Mouse (Mus musculus): Measurements from ENCODE around the gene Awat1.

Gene Awat1

DNA sequence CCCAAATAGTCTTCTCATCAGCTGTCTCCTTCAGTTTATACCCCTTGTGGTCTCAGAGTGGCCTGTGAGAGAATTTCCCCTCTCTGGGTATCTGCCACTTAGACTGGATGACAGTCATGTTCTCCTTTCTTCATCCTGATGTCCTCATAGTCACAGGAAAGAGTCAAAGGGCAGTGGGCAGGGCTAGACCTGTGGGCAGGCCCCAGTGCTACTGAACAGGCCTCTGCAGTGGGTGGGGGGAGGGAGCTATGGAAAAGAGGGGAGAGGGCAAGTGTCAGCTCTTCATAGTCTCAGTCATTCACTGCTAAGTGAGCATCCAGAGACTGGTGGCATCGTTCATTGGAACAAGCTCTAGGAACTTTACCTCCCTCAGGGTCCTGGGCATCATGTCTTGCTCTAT, at the start of gene Awat1:
Gene Awat1 (plus strand): TSS at position 301 of the 400 bp plus-strand sequence.
- no peak for DNase-seq (ENCODE audit: low spot score)

GRCm38 (mm10) chrX:100524471-100524870, 47.6 kb upstream of the Awat1 start, which contains the start of gene Dgat2l6:
Gene Dgat2l6, plus strand, starts transcription at chrX:100524838.
- no peak for DNase-seq (ENCODE audit: low spot score)

DNA sequence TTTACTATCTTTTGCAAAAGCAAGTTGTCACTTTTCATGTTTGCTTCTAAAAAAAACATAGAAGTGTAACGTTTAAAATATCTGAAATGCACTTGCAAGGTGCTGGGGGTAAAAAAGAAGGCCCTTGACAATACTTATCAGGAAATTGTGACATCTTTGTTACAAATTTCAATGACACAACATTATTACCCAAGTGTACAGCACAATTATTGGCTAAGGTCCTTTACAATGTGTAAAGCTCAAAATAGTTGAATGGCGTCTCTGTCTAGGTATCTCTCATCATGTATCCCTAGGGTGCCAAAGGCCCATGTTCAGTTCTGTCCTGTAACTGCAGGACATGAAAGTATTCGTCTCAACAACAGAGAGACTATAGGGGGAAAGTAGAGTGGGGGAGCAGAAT, 16.0 kb upstream of the Awat1 start:
- no peak for DNase-seq (ENCODE audit: low spot score)

DNA sequence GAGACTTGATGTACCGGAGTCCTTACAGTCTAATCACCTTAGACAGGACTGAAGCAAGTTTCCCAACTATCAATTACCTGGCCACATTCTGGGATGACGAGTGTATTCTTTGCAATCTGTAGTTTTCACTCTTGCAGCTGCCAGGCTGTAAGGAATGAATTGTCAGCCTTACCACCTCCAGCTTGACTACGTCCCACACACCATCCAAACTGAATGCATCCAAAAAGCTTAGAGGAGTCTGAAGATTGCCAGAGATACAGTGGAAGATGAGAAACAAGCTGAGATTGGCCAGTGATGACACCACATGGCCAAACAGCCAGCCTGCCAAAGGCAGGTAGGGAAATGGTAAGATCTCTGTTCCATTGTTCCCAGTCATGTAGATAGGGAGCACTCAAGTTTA, 6.4 kb upstream of the Awat1 start:
- no peak for DNase-seq (ENCODE audit: low spot score)

DNA sequence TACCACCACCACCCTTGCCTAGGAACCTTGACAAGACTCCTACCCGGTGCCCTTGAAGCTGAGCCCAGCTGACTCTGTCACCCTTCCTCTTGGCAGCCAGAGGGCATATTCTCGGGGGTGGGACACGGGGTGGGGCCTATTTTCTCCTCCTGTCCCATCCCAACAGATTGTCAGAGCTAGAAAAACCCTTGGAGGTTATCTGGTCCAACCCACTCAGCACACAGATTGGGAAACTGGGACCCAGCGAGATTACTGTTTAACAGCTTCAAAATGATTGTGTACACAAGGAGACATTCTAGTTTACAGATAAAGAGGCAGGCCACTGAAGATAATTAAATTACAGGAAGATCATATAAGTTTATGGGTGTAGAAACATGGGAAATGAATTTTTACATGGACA, 22.7 kb downstream of the Awat1 start, which contains the start of gene P2ry4:
Gene P2ry4 (minus strand): TSS at position 79 of the 400 bp plus-strand sequence.
- no peak for DNase-seq (ENCODE audit: low spot score)

GRCm38 (mm10) chrX:100597439-100597838, 25.4 kb downstream of the Awat1 start:
- no peak for DNase-seq (ENCODE audit: low spot score)

GRCm38 (mm10) chrX:100599755-100600154, 27.7 kb downstream of the Awat1 start:
- no peak for DNase-seq (ENCODE audit: low spot score)

DNA sequence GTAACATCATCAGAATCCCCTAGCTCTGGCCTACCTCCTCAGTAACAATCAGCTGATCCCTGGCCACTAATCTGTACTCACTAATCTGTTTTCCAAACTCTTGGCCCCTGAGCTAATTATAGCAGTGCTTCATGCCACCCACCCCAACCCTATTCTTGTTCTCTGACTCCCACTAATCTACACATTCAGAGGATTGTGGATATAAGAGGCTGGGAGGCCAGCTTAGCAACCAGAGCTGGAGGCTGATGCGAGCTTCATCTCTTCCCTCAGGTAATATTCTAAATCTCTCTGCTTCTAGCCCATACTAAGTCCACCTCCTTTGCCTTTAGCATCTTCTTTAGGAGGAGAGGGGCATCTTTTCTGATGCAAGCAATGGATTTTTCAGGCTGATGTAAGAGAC, 33.3 kb downstream of the Awat1 start, which contains the start of gene Arr3:
Gene Arr3 (plus strand): TSS at position 184 of the 400 bp plus-strand sequence.
- DNase-seq (ENCODE audit: low spot score): no peak

DNA sequence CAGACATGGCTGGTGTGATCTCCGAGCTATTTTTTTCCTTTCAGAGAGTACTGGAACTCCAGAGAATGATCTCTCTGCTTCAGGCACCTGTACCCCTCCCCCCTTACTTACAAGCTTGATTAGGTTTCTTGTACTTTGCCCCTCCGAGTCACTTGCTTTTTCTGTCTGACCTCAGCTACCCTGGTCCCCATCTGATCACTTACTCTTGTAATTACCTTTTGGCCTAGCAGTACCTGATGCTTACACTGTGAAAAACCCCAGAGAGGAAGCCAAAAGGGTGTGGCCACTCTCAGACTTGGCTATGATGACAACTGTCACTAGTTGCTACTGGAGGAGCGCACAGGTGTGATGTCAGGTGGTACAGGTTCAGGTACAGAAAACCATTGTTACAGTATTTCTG, 46.4 kb downstream of the Awat1 start:
- no peak for DNase-seq (ENCODE audit: low spot score)

GRCm38 (mm10) chrX:100621366-100621765, 49.3 kb downstream of the Awat1 start:
- no peak for DNase-seq (ENCODE audit: low spot score)

DNA sequence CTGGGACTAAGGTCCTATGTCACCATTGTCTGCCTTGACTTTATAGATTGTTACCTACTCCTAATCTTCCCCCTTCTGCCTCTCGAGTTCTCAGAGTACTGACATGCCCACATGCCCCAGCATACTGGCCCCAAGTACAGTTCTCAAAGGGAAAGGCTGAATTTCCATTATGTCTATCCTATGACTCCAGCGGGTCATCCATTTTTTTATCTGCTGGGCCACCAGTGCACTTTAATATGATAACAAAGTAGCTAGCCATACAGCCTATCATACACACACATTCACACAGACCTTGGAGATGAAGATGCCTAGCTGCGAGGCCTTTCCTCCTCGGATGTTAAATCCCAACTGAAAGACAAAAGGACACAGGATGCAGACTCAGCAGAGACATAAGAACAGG, 52.2 kb downstream of the Awat1 start:
- no peak for DNase-seq (ENCODE audit: low spot score)

DNA sequence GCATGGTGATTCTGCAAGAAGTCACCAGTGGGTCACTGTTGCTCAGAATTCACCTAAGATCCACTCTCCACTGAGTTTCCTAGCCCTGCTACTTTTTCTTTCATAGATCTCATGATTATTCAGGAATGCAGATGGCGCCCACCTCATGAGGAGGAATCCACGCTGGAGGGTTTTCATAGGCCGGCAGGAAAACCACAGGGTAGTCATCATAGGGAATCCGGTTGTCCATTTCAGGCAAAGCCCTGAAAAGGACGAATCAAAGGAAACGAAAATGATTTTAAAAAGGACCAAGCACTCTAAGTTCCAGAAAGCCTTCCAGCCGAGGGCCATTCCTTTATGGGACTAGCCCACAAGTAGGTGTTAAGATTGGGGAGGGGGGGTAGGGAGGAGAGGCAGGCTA, 53.1 kb downstream of the Awat1 start:
- no peak for DNase-seq (ENCODE audit: low spot score)

DNA sequence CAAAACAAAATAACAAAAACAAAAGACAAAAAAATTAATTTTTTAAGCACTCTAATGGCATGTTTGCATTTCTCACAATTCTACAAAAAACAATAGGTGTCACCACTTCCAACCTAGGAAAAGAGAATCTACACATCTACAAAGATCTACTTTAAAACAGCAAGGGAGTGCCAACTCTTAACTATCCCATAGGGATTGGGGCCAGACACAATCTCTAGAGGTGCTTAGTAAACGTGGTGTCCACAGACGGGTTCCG, 53.4 kb downstream of the Awat1 start, which contains the start of gene Kif4:
Gene Kif4 (plus strand): TSS at position 192 of the 256 bp plus-strand sequence.
- DNase-seq (ENCODE audit: low spot score): no peak

GRCm38 (mm10) chrX:100625802-100626793, 54.0 kb downstream of the Awat1 start, which contains the start of gene Pdzd11:
Gene Pdzd11, minus strand, starts transcription at chrX:100626568.
- peak; percentile 39 for DNase-seq (ENCODE audit: low spot score)

All from layer of hippocampus, adult 9-10 months (tissue).